Mouse (Mus musculus) heart, postnatal 0 days (tissue): ENCODE measurements at regions not wholly inside any gene's neighbourhood (a gene's known extent, or its start where the extent isn't known, plus 50 kb on each side); places are given as distances from the start of the nearest gene placed in this dataset.

Source experiments
- ATAC-seq: fragments of 200-750 bp; cut with Nextera tagmentation; 2 replicates; pipeline ENCODE4 v1.8.0; 2017; ENCODE audit warnings: low read depth, moderate number of reproducible peaks, moderate library complexity; ENCODE audit not compliant: insufficient read depth
- DNase-seq: peaks from one replicate; pipeline ENCODE4 v3.0.0-alpha.2; 2016; ENCODE audit warnings: low spot score
- H3K27ac ChIP-seq: fragments of 300-500 bp; sonication (generic); 2 replicates; pipeline ENCODE4 v1.5.1; 2014; ENCODE audit warnings: low read depth, mild to moderate bottlenecking
- H3K27me3 ChIP-seq: fragments of 300-500 bp; sonication (generic); 2 replicates; pipeline ENCODE4 v1.6.1; 2014; ENCODE audit warnings: low read length, mixed read lengths; ENCODE audit not compliant: control insufficient read depth, insufficient read depth
- H3K36me3 ChIP-seq: fragments of 300-500 bp; sonication (generic); replicated peaks from 2 replicates; pipeline ENCODE4 v1.6.1; 2014; ENCODE audit warnings: low read length, mixed read lengths; ENCODE audit not compliant: control insufficient read depth, insufficient read depth
- H3K4me1 ChIP-seq: fragments of 300-500 bp; sonication (generic); 2 replicates; pipeline ENCODE4 v1.6.1; 2014; ENCODE audit warnings: antibody characterized with exemption; ENCODE audit not compliant: control insufficient read depth, insufficient read depth
- H3K4me2 ChIP-seq: fragments of 300-500 bp; sonication (generic); 2 replicates; pipeline ENCODE4 v1.6.1; 2014; ENCODE audit warnings: low read depth, mild to moderate bottlenecking, low read length, moderate library complexity
- H3K4me3 ChIP-seq: fragments of 300-500 bp; sonication (generic); 2 replicates; pipeline ENCODE4 v1.5.1; 2014; ENCODE audit warnings: low read depth, low read length
- H3K9ac ChIP-seq: fragments of 300-500 bp; sonication (generic); replicated peaks from 2 replicates; pipeline ENCODE4 v1.6.1; 2014; ENCODE audit warnings: low read depth, low read length, mixed read lengths
- H3K9me3 ChIP-seq: fragments of 300-500 bp; sonication (generic); replicated peaks from 2 replicates; pipeline ENCODE4 v1.6.1; 2016; ENCODE audit warnings: low read length; ENCODE audit not compliant: control insufficient read depth
- CTCF ChIP-seq: IDR thresholded peaks from 2 replicates; pipeline ENCODE4 v1.5.1; 2016; ENCODE audit warnings: antibody characterized with exemption, control low read depth, low read depth
- EP300 ChIP-seq: IDR thresholded peaks from 2 replicates; pipeline ENCODE4 v1.6.1; 2016; ENCODE audit warnings: antibody characterized with exemption, low read depth
- WGBS: fragments of 180-500 bp; shearing (Covaris S2); extraction: QIAGEN DNeasy Blood & Tissue Kit; methylation state at CpG from one replicate; pipeline ENCODE4 v1.1.7; 2014; 5-methylcytosine and 5-hydroxymethylcytosine counted together

- Histone ChIP-seq H3K4me2 (no peak overlapping the region), H3K4me3 (no peak overlapping the region), H3K27ac (no peak overlapping the region), H3K9me3 (no peaks in the 10 kb centered on the region), H3K27me3 (no peaks in the 10 kb centered on the region), H3K9ac (no peak overlapping the region), H3K4me1 (peaks cover 7% of the 10 kb centered on the region), H3K36me3 (no peaks in the 10 kb centered on the region)
- ATAC-seq (no peak), DNase-seq (no peak)
- TF ChIP-seq CTCF (no peak), EP300 (no peak)
- WGBS = 70% methylated on average over 7 of the region's 7 CpGs
Observed at GRCm38 (mm10) chr12:54410038-54410605, 206.5 kb upstream of the Egln3 start.

GRCm38 (mm10) chr12:54408906-54409305, 205.2 kb upstream of the Egln3 start:
- no peak overlapping the region for H3K27ac ChIP-seq
- no peaks in the 10 kb centered on the region for H3K27me3 ChIP-seq
- H3K9me3 ChIP-seq = no peaks in the 10 kb centered on the region
- no peaks in the 10 kb centered on the region for H3K36me3 ChIP-seq
- DNase-seq = no peak
- H3K4me2 ChIP-seq = no peak overlapping the region
- ATAC-seq = no peak
- WGBS = 68% methylated on average over 6 of the region's 6 CpGs
- H3K4me3 ChIP-seq = no peak overlapping the region
- TF ChIP-seq EP300 = no peak
- TF ChIP-seq CTCF = no peak
- H3K9ac ChIP-seq = no peak overlapping the region
- H3K4me1 ChIP-seq = peaks cover 12% of the 10 kb centered on the region

GRCm38 (mm10) chr12:54407301-54407896, 203.7 kb upstream of the Egln3 start:
- no peak for ATAC-seq
- Histone ChIP-seq H3K27me3 (no peaks in the 10 kb centered on the region), H3K4me1 (peaks cover 12% of the 10 kb centered on the region), H3K27ac (no peak overlapping the region), H3K9ac (no peak overlapping the region), H3K36me3 (no peaks in the 10 kb centered on the region), H3K4me2 (no peak overlapping the region), H3K4me3 (no peak overlapping the region), H3K9me3 (no peaks in the 10 kb centered on the region)
- no peak for TF ChIP-seq CTCF
- no peak for TF ChIP-seq EP300
- WGBS = 54% methylated on average over 6 of the region's 6 CpGs
- no peak for DNase-seq

- Histone ChIP-seq H3K9ac (0 out of 2 replicates have a peak overlapping the region, but pooled peaks have one; percentile 27), H3K4me2 (peak overlapping the region; percentile 54), H3K36me3 (no peaks in the 10 kb centered on the region), H3K4me1 (peaks cover 20% of the 10 kb centered on the region), H3K27me3 (no peaks in the 10 kb centered on the region), H3K4me3 (peak overlapping the region; percentile 27), H3K27ac (peak overlapping the region; percentile 79), H3K9me3 (no peaks in the 10 kb centered on the region)
- DNase-seq (peak; percentile 85), ATAC-seq (peak; percentile 88)
- TF ChIP-seq CTCF (no peak), EP300 (0 out of 2 replicates have a peak, but pooled peaks have one; percentile 35)
- WGBS = 14% methylated on average over 14 of the region's 14 CpGs
Observed at GRCm38 (mm10) chr12:54405066-54405465, 201.4 kb upstream of the Egln3 start.

- no peaks in the 10 kb centered on the region for H3K36me3 ChIP-seq
- TF ChIP-seq EP300 = no peak
- TF ChIP-seq CTCF = no peak
- H3K9ac ChIP-seq = no peak overlapping the region
- WGBS = 70% methylated on average over 6 of the region's 6 CpGs
- no peak overlapping the region for H3K4me2 ChIP-seq
- no peaks in the 10 kb centered on the region for H3K9me3 ChIP-seq
- no peak for ATAC-seq
- H3K4me1 ChIP-seq = peaks cover 20% of the 10 kb centered on the region
- no peak overlapping the region for H3K4me3 ChIP-seq
- no peak for DNase-seq
- H3K27me3 ChIP-seq = no peaks in the 10 kb centered on the region
- H3K27ac ChIP-seq = no peak overlapping the region
Observed at GRCm38 (mm10) chr12:54402591-54402990, 198.9 kb upstream of the Egln3 start.

GRCm38 (mm10) chr12:54401665-54402064, 198.0 kb upstream of the Egln3 start:
- 22% methylated on average over 1 of the region's 1 CpGs for WGBS
- H3K9ac ChIP-seq = no peak overlapping the region
- H3K4me1 ChIP-seq = peaks cover 20% of the 10 kb centered on the region
- ATAC-seq (no peak), DNase-seq (peak; percentile 1)
- H3K27me3 ChIP-seq = no peaks in the 10 kb centered on the region
- TF ChIP-seq EP300 = no peak
- TF ChIP-seq CTCF = no peak
- H3K4me2 ChIP-seq = no peak overlapping the region
- no peak overlapping the region for H3K4me3 ChIP-seq
- H3K27ac ChIP-seq = no peak overlapping the region
- no peaks in the 10 kb centered on the region for H3K9me3 ChIP-seq
- no peaks in the 10 kb centered on the region for H3K36me3 ChIP-seq
